Mouse (Mus musculus) ES-E14 (cell line): ENCODE results near the gene Gm10234. TPM values are rescaled to one million over a fixed set of nuclear protein-coding genes. Genes with fewer than 3 reads are reported as not detected.

ENCODE experiments used
- DNase-seq: peaks from one replicate; pipeline ENCODE4 v3.0.0-alpha.2; 2013; ENCODE audit warnings: low read depth, low spot score
- H3K27ac ChIP-seq: 2 replicates; pipeline ENCODE4 v1.5.1; 2012; ENCODE audit warnings: low read depth, mild to moderate bottlenecking, low read length, moderate library complexity, mixed read lengths; ENCODE audit not compliant: poor library complexity, insufficient read depth, severe bottlenecking
- H3K36me3 ChIP-seq: 2 replicates; pipeline ENCODE4 v1.6.1; 2012; ENCODE audit warnings: mild to moderate bottlenecking, low read length, moderate library complexity, mixed read lengths; ENCODE audit not compliant: control insufficient read depth, poor library complexity, insufficient read depth, severe bottlenecking
- H3K4me1 ChIP-seq, 2 experiments: fragments of 150-350 bp in 1 of 2; sonication (generic) in 1 of 2; 2 replicates each; pipeline ENCODE4 v1.6.1; 2012; ENCODE audit warnings: low read length in 2 of 2, mild to moderate bottlenecking in 1 of 2, mixed read lengths in 1 of 2; ENCODE audit not compliant: control insufficient read depth in 2 of 2, insufficient read depth in 2 of 2, poor library complexity in 1 of 2
- H3K4me3 ChIP-seq, 2 experiments: fragments of 150-350 bp in 1 of 2; sonication (generic) in 1 of 2; 2 replicates each; pipeline ENCODE4 v1.5.1; 2012; ENCODE audit warnings: low read length in 2 of 2, low read depth in 1 of 2, mild to moderate bottlenecking in 1 of 2, mixed read lengths in 1 of 2; ENCODE audit not compliant: insufficient read depth in 1 of 2, poor library complexity in 1 of 2, severe bottlenecking in 1 of 2
- H3K9ac ChIP-seq: 2 replicates; pipeline ENCODE4 v1.6.1; 2012; ENCODE audit warnings: low read depth, mild to moderate bottlenecking, low read length, mixed read lengths; ENCODE audit not compliant: poor library complexity, insufficient read depth, severe bottlenecking
- H3K9me3 ChIP-seq: fragments of 150-350 bp; sonication (generic); 2 replicates; pipeline ENCODE4 v1.6.1; 2012; ENCODE audit warnings: low read depth, mild to moderate bottlenecking, low read length; ENCODE audit not compliant: control insufficient read depth, insufficient read depth
- CHD2 ChIP-seq: IDR thresholded peaks from 2 replicates; pipeline ENCODE4 v1.6.1; 2014; ENCODE audit warnings: mild to moderate bottlenecking, low read depth, low read length, inconsistent platforms
- HCFC1 ChIP-seq: IDR thresholded peaks from 2 replicates; pipeline ENCODE4 v1.6.1; 2012; ENCODE audit warnings: low read length, inconsistent platforms, borderline replicate concordance; ENCODE audit not compliant: insufficient read depth
- MAFK ChIP-seq: IDR thresholded peaks from 2 replicates; pipeline ENCODE4 v1.6.1; 2014; ENCODE audit warnings: mild to moderate bottlenecking, low read depth, low read length, inconsistent platforms; ENCODE audit not compliant: insufficient read depth
- ZC3H11A ChIP-seq: IDR thresholded peaks from 2 replicates; pipeline ENCODE4 v1.6.1; 2012; ENCODE audit warnings: low read depth, mild to moderate bottlenecking, inconsistent platforms, low read length, borderline replicate concordance
- ZNF384 ChIP-seq: IDR thresholded peaks from 2 replicates; pipeline ENCODE4 v1.6.1; 2012; ENCODE audit warnings: low read depth, low read length, inconsistent platforms
- in situ Hi-C, 2 experiments: fragments of 600-800 bp; cut with MboI; formaldehyde crosslinking; loops; one replicate each; pipeline ENCODE4 v1.15.1; 2025; ENCODE audit warnings: low sequenced_read_pairs in 2 of 2, inconsistent platforms in 1 of 2; ENCODE audit not compliant: unreplicated experiment in 2 of 2
- total RNA-seq: library from RNA; depleted of rRNA; stranded (reverse); fragments of 300-350 nt; gene quantifications from 2 replicates; pipeline ENCODE4 v1.2.3, GENCODE M21; 2012

Gene Gm10234
- total RNA-seq, 1 experiment: not detected

GRCm38 (mm10) chr6:95331191-95331590 lies 9.3 kb downstream of the Gm10234 start:
- no peak for DNase-seq
- Histone ChIP-seq H3K9me3 (no peaks in the 10 kb centered on the region), H3K4me1 (no peaks in the 10 kb centered on the region), H3K9ac (no peak overlapping the region), H3K4me3 (no peak overlapping the region), H3K36me3 (no peaks in the 10 kb centered on the region), H3K27ac (no peak overlapping the region)
- no peak for TF ChIP-seq ZNF384
- TF ChIP-seq HCFC1: no peak
- TF ChIP-seq MAFK: no peak
- no peak for TF ChIP-seq ZC3H11A
- TF ChIP-seq CHD2: no peak
- in situ Hi-C loops: no loop called here

GRCm38 (mm10) chr6:95334781-95335180 lies 12.9 kb downstream of the Gm10234 start:
- no peak for DNase-seq
- in situ Hi-C loops: no loop called here
- no peak overlapping the region for H3K27ac ChIP-seq

GRCm38 (mm10) chr6:95349378-95349777 lies 27.5 kb downstream of the Gm10234 start:
- no peak for TF ChIP-seq HCFC1
- TF ChIP-seq ZNF384: no peak
- TF ChIP-seq ZC3H11A: no peak
- TF ChIP-seq MAFK: no peak
- TF ChIP-seq CHD2: no peak
- Histone ChIP-seq H3K9ac (no peak overlapping the region), H3K4me1 (no peaks in the 10 kb centered on the region), H3K36me3 (no peaks in the 10 kb centered on the region), H3K9me3 (no peaks in the 10 kb centered on the region), H3K4me3 (no peak overlapping the region), H3K27ac (no peak overlapping the region)
- DNase-seq: no peak
- in situ Hi-C loops: no loop called here

More at GRCm38 (mm10) chr6:95334781-95335180, 12.9 kb downstream of the Gm10234 start:
- no peak overlapping the region for H3K4me3 ChIP-seq
- no peaks in the 10 kb centered on the region for H3K9me3 ChIP-seq
- TF ChIP-seq MAFK (no peak), HCFC1 (no peak), ZNF384 (no peak)
- no peaks in the 10 kb centered on the region for H3K4me1 ChIP-seq
- no peaks in the 10 kb centered on the region for H3K36me3 ChIP-seq
- H3K9ac ChIP-seq: no peak overlapping the region

DNA sequence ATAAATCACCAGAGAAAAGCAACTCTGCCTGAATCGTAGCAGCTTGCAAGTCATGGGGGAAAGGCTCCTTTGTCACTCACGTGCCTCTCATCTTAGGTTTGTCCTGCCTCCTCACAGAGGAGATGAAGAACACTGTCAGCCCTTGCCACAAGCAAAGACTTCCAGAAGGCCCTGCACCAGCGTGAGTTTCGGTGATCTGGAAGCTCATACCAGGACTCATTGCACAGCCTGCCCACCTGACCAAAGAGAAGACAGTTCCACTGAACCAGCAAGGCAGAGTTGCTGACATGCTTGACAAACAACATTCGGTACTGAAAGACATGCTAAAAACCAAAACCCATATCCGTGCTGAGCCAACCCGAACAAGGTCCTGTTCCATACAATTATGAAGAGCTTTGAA lies 31.1 kb downstream of the Gm10234 start:
- no peak overlapping the region for H3K4me3 ChIP-seq
- no peaks in the 10 kb centered on the region for H3K36me3 ChIP-seq
- DNase-seq: no peak
- H3K27ac ChIP-seq: no peak overlapping the region
- no peaks in the 10 kb centered on the region for H3K4me1 ChIP-seq
- TF ChIP-seq ZC3H11A (no peak), ZNF384 (no peak), HCFC1 (no peak), MAFK (no peak), CHD2 (no peak)
- H3K9me3 ChIP-seq: no peaks in the 10 kb centered on the region
- H3K9ac ChIP-seq: no peak overlapping the region
- in situ Hi-C loops: no loop called here

DNA sequence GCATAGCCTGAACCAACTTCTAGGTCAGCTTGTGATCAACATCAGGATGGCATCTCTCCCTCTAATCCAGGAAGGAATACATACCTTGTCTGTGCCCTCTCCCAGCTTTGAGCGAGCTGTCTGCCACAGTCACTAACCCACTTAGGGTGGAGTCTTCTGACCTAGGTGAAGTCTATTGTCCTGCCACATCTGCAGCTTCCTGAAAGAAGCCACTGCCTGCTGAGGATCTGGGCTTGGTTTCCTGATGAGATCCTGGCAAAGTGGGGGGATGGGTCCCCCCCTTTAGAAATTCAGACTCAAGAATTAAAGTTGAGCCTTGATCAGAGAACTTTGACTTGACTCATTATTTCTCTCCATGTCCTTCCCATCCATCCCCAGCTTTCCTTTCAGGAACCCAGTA lies 32.0 kb downstream of the Gm10234 start:
- Histone ChIP-seq H3K9ac (no peak overlapping the region), H3K9me3 (no peaks in the 10 kb centered on the region), H3K4me3 (no peak overlapping the region), H3K27ac (no peak overlapping the region), H3K4me1 (no peaks in the 10 kb centered on the region), H3K36me3 (no peaks in the 10 kb centered on the region)
- no peak for TF ChIP-seq MAFK
- no peak for TF ChIP-seq ZC3H11A
- no peak for TF ChIP-seq CHD2
- TF ChIP-seq ZNF384: no peak
- no peak for TF ChIP-seq HCFC1
- no peak for DNase-seq
- in situ Hi-C loops: no loop called here
